Mouse (Mus musculus) forebrain, embryonic 10.5 days (tissue): ENCODE measurements around the gene Hist1h3h. TPM values are rescaled to one million over a fixed set of nuclear protein-coding genes. Genes with fewer than 3 reads are reported as not detected.
A peak's percentile ranks its signal among the peaks of the same experiment; 100 is the strongest.
"Not testable (repeated sequence)": the region's sequence is repeated elsewhere in the genome, so short reads cannot be mapped to it uniquely, and the experiment has no call there.

Experiments
- DNase-seq: peaks from one replicate; pipeline ENCODE4 v3.0.0-alpha.2; 2017; ENCODE audit warnings: low spot score; ENCODE audit errors: extremely low spot score
- H3K27ac ChIP-seq: fragments of 300-500 bp; sonication (generic); 2 replicates; pipeline ENCODE4 v1.5.1; 2016; ENCODE audit warnings: mild to moderate bottlenecking
- H3K27me3 ChIP-seq: fragments of 300-500 bp; sonication (generic); 2 replicates; pipeline ENCODE4 v1.6.1; 2016; ENCODE audit warnings: mild to moderate bottlenecking; ENCODE audit not compliant: poor library complexity, severe bottlenecking
- H3K36me3 ChIP-seq: fragments of 300-500 bp; sonication (generic); replicated peaks from 2 replicates; pipeline ENCODE4 v1.6.1; 2016; ENCODE audit warnings: mild to moderate bottlenecking, moderate library complexity
- H3K4me1 ChIP-seq: fragments of 300-500 bp; sonication (generic); 2 replicates; pipeline ENCODE4 v1.6.1; 2016
- H3K4me3 ChIP-seq: fragments of 300-500 bp; sonication (generic); 2 replicates; pipeline ENCODE4 v1.5.1; 2016; ENCODE audit warnings: mild to moderate bottlenecking, moderate library complexity
- H3K9me3 ChIP-seq: fragments of 300-500 bp; sonication (generic); 2 replicates; pipeline ENCODE4 v1.6.1; 2016; ENCODE audit warnings: mild to moderate bottlenecking, moderate library complexity
- WGBS: fragments of 180-500 bp; shearing (Covaris S2); methylation state at CpG from one replicate; pipeline ENCODE4 v1.1.7; 2016; 5-methylcytosine and 5-hydroxymethylcytosine counted together
- polyA plus RNA-seq: library from polyadenylated mRNA; unstranded; fragments of >200 nt; fragmentation: Nextera tagmentation; extraction: Ambion mirVana; gene quantifications from 2 replicates; pipeline ENCODE4 v1.2.1, GENCODE M21; 2016

Hist1h3h gene
- polyA plus RNA-seq, 1 experiment from 2014 or later, result 11.1 TPM

GRCm38 (mm10) chr13:21745006-21745405, 27.5 kb downstream of the Hist1h3h start:
- Histone ChIP-seq H3K36me3 (peaks cover 8% of the 10 kb centered on the region; the same call in 1 of the 2 replicates), H3K4me3 (no peak overlapping the region), H3K4me1 (peaks cover 21% of the 10 kb centered on the region), H3K9me3 (no peaks in the 10 kb centered on the region), H3K27ac (no peak overlapping the region), H3K27me3 (no peaks in the 10 kb centered on the region)
- no peak for DNase-seq
- 89% methylated on average over 1 of the region's 1 CpGs for WGBS

GRCm38 (mm10) chr13:21749387-21750158, 32.1 kb downstream of the Hist1h3h start:
- 5% methylated on average over 5 of the region's 5 CpGs for WGBS
- H3K27ac ChIP-seq, result peak overlapping the region; percentile 95
- peaks cover 5% of the 10 kb centered on the region; the same call in 1 of the 2 replicates for H3K36me3 ChIP-seq
- peak; percentile 65 for DNase-seq
- H3K4me1 ChIP-seq, result peaks cover 49% of the 10 kb centered on the region
- peak overlapping the region; percentile 64 for H3K4me3 ChIP-seq
- H3K9me3 ChIP-seq, result no peaks in the 10 kb centered on the region
- H3K27me3 ChIP-seq, result no peaks in the 10 kb centered on the region

GRCm38 (mm10) chr13:21750159-21751017, 32.9 kb downstream of the Hist1h3h start, which contains the start of gene Hist1h4k:
Hist1h4k (minus strand) TSS chr13:21750505.
- WGBS, result under 1% methylated on average over 52 of the region's 56 CpGs
- peak; percentile 94 for DNase-seq
- peaks cover 56% of the 10 kb centered on the region for H3K4me1 ChIP-seq

GRCm38 (mm10) chr13:21751417-21751816, 34.0 kb downstream of the Hist1h3h start:
- H3K9me3 ChIP-seq, result no peaks in the 10 kb centered on the region
- H3K36me3 ChIP-seq, result peaks cover 5% of the 10 kb centered on the region; the same call in 1 of the 2 replicates
- H3K4me3 ChIP-seq, result peak overlapping the region; percentile 64; the same call in 1 of the 2 replicates
- DNase-seq, result no peak
- peak overlapping the region; percentile 95 for H3K27ac ChIP-seq
- no peaks in the 10 kb centered on the region for H3K27me3 ChIP-seq
- peaks cover 60% of the 10 kb centered on the region for H3K4me1 ChIP-seq

More at GRCm38 (mm10) chr13:21750159-21751017, 32.9 kb downstream of the Hist1h3h start, which contains the start of gene Hist1h4k:
- not testable (repeated sequence) for H3K9me3 ChIP-seq, H3K36me3 ChIP-seq, H3K27me3 ChIP-seq
- H3K27ac ChIP-seq, result peak within 1 kb of the TSS; percentile 95
- H3K4me3 ChIP-seq, result peak within 1 kb of the TSS; percentile 64

- Histone ChIP-seq H3K27ac (peak overlapping the region; percentile 95), H3K9me3 (no peaks in the 10 kb centered on the region), H3K36me3 (peaks cover 5% of the 10 kb centered on the region; the same call in 1 of the 2 replicates), H3K4me1 (peaks cover 60% of the 10 kb centered on the region), H3K4me3 (peak overlapping the region; percentile 64; the same call in 1 of the 2 replicates), H3K27me3 (no peaks in the 10 kb centered on the region)
- WGBS, result 69% methylated on average over 3 of the region's 3 CpGs
- no peak for DNase-seq
Measured at GRCm38 (mm10) chr13:21751827-21752226, 34.4 kb downstream of the Hist1h3h start.

GRCm38 (mm10) chr13:21752356-21752755, 34.9 kb downstream of the Hist1h3h start:
- peaks cover 58% of the 10 kb centered on the region for H3K4me1 ChIP-seq
- DNase-seq, result peak; percentile 42
- H3K4me3 ChIP-seq, result peak overlapping the region; percentile 64
- peaks cover 3% of the 10 kb centered on the region; the same call in 1 of the 2 replicates for H3K36me3 ChIP-seq
- 61% methylated on average over 3 of the region's 3 CpGs for WGBS
- no peaks in the 10 kb centered on the region for H3K9me3 ChIP-seq
- peak overlapping the region; percentile 95 for H3K27ac ChIP-seq
- no peaks in the 10 kb centered on the region for H3K27me3 ChIP-seq

GRCm38 (mm10) chr13:21753051-21753523, 35.6 kb downstream of the Hist1h3h start:
- H3K27ac ChIP-seq, result peak overlapping the region; percentile 95
- peaks cover 54% of the 10 kb centered on the region for H3K4me1 ChIP-seq
- H3K4me3 ChIP-seq, result peak overlapping the region; percentile 64
- H3K36me3 ChIP-seq, result no peaks in the 10 kb centered on the region
- DNase-seq, result peak; percentile 38
- no peaks in the 10 kb centered on the region for H3K27me3 ChIP-seq
- no peaks in the 10 kb centered on the region for H3K9me3 ChIP-seq
- WGBS, result 3% methylated on average over 10 of the region's 10 CpGs

- H3K36me3 ChIP-seq, H3K9me3 ChIP-seq, H3K27me3 ChIP-seq: not testable (repeated sequence)
- DNase-seq, result peak; percentile 79
- WGBS, result under 1% methylated on average over 49 of the region's 50 CpGs
- H3K4me1 ChIP-seq, result peaks cover 48% of the 10 kb centered on the region
- H3K4me3 ChIP-seq, result peak within 1 kb of the TSS; percentile 64
- peak within 1 kb of the TSS; percentile 95 for H3K27ac ChIP-seq
Measured at GRCm38 (mm10) chr13:21753524-21754285, 36.2 kb downstream of the Hist1h3h start, which contains the start of the genes Hist1h2ak and Hist1h2bn. Hist1h2ak (minus strand) TSS chr13:21753827. Hist1h2bn (plus strand) TSS chr13:21754123.

GRCm38 (mm10) chr13:21754294-21755001, 37.0 kb downstream of the Hist1h3h start:
- Histone ChIP-seq H3K27ac (peak overlapping the region; percentile 95), H3K4me3 (peak overlapping the region; percentile 64), H3K4me1 (peaks cover 40% of the 10 kb centered on the region)
- DNase-seq, result peak; percentile 41
- WGBS, result under 1% methylated on average over 26 of the region's 26 CpGs
- not testable (repeated sequence) for H3K36me3 ChIP-seq, H3K27me3 ChIP-seq, H3K9me3 ChIP-seq

- no peaks in the 10 kb centered on the region for H3K36me3 ChIP-seq
Measured at GRCm38 (mm10) chr13:21755707-21756106, 38.2 kb downstream of the Hist1h3h start.

More at GRCm38 (mm10) chr13:21755707-21756106, 38.2 kb downstream of the Hist1h3h start:
- 91% methylated on average over 1 of the region's 1 CpGs for WGBS
- Histone ChIP-seq H3K27ac (peak overlapping the region; percentile 89), H3K9me3 (no peaks in the 10 kb centered on the region), H3K4me3 (peak overlapping the region; percentile 64), H3K27me3 (no peaks in the 10 kb centered on the region), H3K4me1 (peaks cover 38% of the 10 kb centered on the region)
- no peak for DNase-seq
